Mouse (Mus musculus) left cerebral cortex, adult 2 months (tissue): Measurements from ENCODE around the gene Ms4a8a. TPM values are rescaled to one million over a fixed set of nuclear protein-coding genes. Genes with fewer than 3 reads are reported as not detected.
"Not testable (repeated sequence)": the region's sequence is repeated elsewhere in the genome, so short reads cannot be mapped to it uniquely, and the experiment has no call there.

Experiments
- DNase-seq, 2 experiments: peaks; one replicate each; pipeline ENCODE4 v3.0.0; 2021 to 2022; ENCODE audit warnings: low spot score in 2 of 2, mixed read lengths in 1 of 2; ENCODE audit errors: extremely low spot score in 1 of 2
- H3K27ac ChIP-seq: fragments of 200-600 bp; 2 replicates; pipeline ENCODE4 v1.8.1; 2022
- H3K4me3 ChIP-seq: fragments of 200-600 bp; 2 replicates; pipeline ENCODE4 v1.8.1; 2022
- CTCF ChIP-seq: fragments of 200-600 bp; IDR thresholded peaks from 2 replicates; pipeline ENCODE4 v1.8.1; 2022; ENCODE audit warnings: antibody characterized with exemption, mild to moderate bottlenecking, moderate library complexity
- intact Hi-C: fragments of 180-260 bp; cut with DNase I; formaldehyde crosslinking; loops from one replicate; pipeline ENCODE4 v1.15.1; 2025
- long read RNA-seq, 2 experiments: library from polyadenylated mRNA; stranded (forward); transcript quantifications; one replicate each; pipeline ENCODE4 v2.0.0; 2021; ENCODE audit warnings: borderline mapping rate in 2 of 2
- total RNA-seq, 2 experiments: library from RNA; stranded (reverse); gene quantifications; 2 replicates each; pipeline ENCODE4 v1.2.3; 2021

Ms4a8a gene
- not detected for total RNA-seq
- long read RNA-seq, experiment 1: 0 reads
- long read RNA-seq, experiment 2: 0 reads

DNA sequence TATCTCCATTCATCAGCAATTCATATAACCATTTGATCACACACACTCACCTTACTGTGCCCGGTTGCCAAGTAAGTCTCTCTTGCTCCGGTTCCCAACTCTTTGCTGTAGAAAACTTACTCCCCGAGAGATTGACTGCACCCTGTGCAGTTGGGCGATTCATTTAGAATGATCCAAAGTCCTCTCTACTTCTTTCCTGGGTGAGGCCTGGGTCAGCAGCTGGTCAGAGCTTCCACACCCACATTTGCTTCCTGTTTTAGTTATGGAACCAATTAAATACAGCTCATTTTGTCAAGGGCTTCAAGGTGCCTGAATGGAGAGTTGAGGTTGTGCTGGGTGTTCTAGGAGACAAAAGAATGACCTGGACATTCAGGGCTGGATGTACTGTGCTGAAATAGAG, at the start of gene Ms4a8a:
Gene Ms4a8a, minus strand, starts transcription at position 169 of the 400 bp plus-strand sequence.
- intact Hi-C loops: no loop called here
- no peak for TF ChIP-seq CTCF
- DNase-seq: no peak
- H3K4me3 ChIP-seq: no peak within 1 kb of the TSS
- H3K27ac ChIP-seq: no peak within 1 kb of the TSS

DNA sequence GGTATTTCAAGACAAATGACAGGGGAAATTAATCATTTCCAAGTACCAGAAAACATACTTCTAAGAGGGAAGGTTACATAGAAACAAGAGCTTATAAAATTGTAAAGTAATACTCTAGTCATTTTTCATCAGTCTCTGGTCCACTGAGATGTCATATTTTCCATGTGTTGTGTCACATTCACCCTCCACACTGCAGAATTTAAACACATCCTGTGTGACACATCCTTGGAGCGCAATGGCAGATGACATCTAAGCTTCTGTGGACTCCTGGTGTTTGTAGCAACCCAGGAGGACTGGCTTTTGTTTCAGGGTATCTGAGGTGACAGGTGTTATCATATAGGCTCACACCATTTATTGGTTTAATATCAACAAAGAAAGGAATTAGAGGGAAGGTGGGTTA, 48.8 kb upstream of the Ms4a8a start:
- TF ChIP-seq CTCF: no peak
- Histone ChIP-seq H3K27ac (no peak overlapping the region), H3K4me3 (no peak overlapping the region)
- DNase-seq: no peak
- intact Hi-C loops: no loop called here

DNA sequence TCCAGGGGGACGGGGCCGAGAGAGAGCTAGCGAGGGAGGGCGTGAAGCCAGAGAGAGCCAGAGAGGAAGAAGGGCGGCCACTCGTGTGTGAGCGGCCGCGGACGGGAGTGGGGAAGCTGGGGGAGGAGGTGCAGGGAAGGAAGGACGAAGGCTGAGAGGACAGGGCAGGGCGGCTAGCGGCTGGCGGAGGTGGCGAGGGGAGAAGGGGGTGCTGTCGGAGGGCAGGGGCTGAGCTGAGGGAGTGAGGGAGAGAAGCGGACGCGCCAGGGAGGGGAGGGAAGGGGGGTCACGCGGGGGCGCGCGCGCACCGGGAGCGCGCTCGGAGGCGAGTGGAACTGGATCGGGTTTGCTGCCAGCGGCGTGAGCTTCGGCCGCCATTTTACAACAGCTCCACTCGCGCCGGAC, 40.1 kb upstream of the Ms4a8a start:
- DNase-seq: peak in 1 of 2 experiments; percentile 7
- H3K4me3 ChIP-seq: 0 out of 2 replicates have a peak overlapping the region, but pooled peaks have one; percentile 17
- intact Hi-C loops, H3K27ac ChIP-seq: not testable (repeated sequence)

DNA sequence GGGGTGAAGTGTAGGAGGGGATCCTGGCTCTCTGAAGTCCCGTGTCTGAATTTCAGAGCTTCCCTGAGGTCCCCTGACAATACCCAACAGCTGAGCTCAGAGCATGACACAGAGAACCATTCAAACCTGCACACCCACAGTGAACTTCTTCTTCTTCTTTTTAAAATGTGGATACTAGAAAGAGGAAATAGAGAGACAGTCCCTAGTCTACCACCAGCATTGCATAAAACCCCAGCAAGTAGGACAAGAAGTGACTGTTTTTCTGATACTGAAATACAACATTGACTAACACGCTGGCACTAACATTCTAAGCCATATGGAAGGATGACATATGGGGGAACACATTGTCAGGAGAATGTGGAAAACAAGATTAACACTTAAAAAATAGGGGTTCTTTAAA, 38.4 kb upstream of the Ms4a8a start:
- Histone ChIP-seq H3K27ac (no peak overlapping the region), H3K4me3 (no peak overlapping the region)
- no peak for TF ChIP-seq CTCF
- intact Hi-C loops: no loop called here
- DNase-seq: no peak

DNA sequence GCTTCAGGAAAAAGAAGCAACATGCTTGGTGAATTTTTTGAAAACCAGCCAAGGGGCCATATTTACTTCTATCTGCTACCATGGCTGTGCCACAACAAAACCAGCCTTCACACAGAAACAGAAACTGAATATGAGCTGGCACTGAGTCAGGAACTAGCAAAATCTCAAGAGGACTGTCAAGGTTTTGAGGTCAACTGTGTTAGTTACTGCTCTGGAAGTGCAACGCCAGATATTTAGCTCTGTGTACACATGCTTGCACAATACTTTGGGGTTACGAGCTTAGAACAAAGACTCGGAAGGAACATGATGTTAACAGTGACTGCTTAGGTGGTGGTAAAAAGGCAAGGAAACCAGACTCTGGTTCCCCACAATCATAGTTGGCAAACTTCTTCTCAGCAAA, 26.8 kb upstream of the Ms4a8a start:
- intact Hi-C loops: no loop called here
- TF ChIP-seq CTCF: no peak
- Histone ChIP-seq H3K27ac (no peak overlapping the region), H3K4me3 (no peak overlapping the region)
- no peak for DNase-seq

DNA sequence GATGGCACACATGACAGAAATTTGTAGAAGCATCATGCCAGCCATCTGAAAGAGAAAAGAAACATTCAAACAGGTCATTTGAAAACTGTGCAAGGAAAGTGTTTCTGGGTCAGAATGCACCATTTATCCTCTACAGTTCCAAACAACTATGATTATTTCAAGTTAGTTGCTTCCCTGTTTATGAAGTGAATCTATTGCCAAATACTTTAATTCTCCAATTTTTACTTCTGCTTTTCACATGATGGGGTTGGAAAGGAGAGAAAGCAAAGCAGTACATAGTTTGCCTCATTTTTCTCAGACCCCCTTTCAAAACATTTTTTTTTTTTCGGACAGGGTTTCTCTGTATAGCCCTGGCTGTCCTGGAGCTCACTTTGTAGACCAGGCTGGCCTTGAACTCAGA, 21.0 kb upstream of the Ms4a8a start:
- no peak for DNase-seq
- intact Hi-C loops: no loop called here
- TF ChIP-seq CTCF: no peak
- Histone ChIP-seq H3K4me3 (no peak overlapping the region), H3K27ac (no peak overlapping the region)

DNA sequence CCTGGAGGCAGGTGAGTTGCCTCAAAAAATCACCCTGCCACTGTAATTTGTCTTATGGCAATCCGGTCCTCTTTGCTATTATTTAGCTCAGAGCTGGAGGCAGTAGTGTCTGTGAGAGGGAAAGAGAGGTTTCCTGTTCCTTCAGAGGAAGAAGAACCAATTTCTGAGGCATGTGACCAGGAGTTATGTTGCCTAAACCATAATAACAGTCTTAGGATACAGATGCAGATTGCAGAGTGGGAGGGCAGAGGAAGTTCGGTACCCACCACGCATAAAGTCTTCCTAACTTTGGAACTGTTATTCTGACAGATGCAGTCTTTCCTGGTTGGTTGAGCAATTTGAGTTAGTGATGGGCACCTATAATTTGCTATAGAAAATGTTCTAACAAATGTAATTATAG, 17.5 kb upstream of the Ms4a8a start:
- intact Hi-C loops: no loop called here
- no peak for TF ChIP-seq CTCF
- Histone ChIP-seq H3K4me3 (no peak overlapping the region), H3K27ac (no peak overlapping the region)
- no peak for DNase-seq

DNA sequence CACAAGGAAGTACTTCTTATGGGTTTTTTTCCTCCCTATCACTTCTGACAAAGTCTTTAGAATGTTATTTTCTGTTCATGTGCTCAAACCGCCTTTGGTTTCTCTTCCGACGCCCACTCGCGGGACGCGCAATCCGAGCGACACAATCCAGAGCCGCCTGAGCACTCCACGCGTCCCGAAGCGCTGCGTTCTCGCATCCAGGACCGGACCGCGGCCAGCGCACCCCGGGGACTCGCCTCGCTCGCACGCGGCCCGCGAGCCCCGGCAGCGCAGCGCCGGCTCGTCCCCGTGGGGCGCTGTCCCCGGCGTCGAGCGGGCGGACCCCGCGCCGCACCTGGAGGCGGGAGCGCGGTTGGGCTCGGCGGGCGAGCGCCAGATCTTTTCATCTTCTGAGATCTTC, 11.2 kb upstream of the Ms4a8a start:
- H3K27ac ChIP-seq, H3K4me3 ChIP-seq, intact Hi-C loops: not testable (repeated sequence)
- peak in 1 of 2 experiments; percentile 11 for DNase-seq

DNA sequence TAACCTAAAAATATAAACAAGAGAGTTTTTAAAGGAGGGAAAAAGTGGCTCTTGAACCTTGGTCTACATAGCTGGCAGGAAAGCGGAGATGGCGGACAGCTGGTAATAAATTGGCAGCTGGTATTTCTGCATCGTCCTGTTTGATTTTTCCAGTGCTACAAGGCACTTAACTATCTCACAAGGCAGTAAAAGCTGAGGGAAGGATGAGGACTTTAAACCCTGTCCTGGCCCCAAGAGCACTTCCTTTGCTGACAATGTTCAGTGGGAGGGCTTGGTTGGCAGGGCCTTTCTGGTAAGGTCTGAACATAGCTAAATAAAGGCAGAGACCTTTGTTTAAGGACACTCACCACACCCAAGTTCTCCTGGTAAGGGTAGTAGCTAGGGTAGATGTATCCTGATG, 10.5 kb downstream of the Ms4a8a start:
- DNase-seq: no peak
- no peak for TF ChIP-seq CTCF
- intact Hi-C loops: no loop called here

DNA sequence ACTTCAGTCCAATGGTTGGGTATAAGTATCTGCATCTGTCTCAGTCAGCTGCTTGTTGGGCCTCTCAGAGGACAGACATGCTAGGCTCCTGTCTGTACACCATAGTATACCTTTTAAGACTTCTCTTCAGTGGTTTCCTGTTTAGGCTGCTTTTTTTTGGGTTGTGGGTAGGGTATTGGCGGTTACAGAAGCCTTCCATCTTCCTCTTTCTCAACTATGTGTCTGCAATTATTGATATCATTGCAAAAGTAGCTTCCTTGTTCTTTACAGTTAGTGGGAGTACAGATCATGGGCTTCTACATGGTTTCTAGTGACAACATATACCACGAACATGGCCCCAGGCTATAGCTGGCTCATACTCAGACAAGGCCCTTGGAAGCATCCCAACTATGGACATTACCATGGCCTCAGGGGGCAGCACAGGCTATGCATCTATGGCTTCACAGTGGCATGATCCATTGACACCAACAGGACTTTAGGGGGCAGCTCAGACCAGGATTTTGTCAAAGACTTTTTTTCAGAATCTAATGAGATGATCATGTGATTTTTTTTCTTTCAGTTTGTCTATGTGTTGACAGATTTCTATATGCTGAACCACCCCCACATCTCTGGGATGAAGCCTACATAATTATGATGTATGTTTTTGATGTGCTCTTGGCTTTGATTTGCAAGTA, 15.6 kb downstream of the Ms4a8a start:
- Histone ChIP-seq H3K27ac (no peak overlapping the region), H3K4me3 (no peak overlapping the region)
- intact Hi-C loops: no loop called here
- no peak for TF ChIP-seq CTCF
- no peak for DNase-seq

More for the DNA sequence above, 10.5 kb downstream of the Ms4a8a start:
- H3K4me3 ChIP-seq: no peak overlapping the region
- H3K27ac ChIP-seq: no peak overlapping the region

DNA sequence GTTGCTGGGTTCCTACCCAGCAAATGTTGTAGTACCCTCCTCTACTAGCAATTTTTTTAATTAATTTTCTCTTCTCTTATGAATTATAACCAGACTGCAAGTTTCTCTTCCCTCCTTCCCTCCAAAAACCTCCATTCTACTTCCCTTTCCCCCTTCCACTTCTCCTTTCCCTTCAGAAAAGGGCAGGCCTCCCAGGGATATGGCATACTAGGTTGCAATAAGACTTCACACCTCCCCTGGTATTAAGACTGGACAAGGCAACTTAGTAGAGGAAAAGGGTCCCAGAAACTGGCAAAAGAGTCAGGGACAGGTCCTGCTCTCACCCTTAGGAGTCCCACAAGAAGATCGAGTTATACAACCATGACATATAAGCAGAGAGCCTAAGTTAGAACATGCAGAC, 20.0 kb downstream of the Ms4a8a start:
- H3K4me3 ChIP-seq: no peak overlapping the region
- TF ChIP-seq CTCF: no peak
- intact Hi-C loops: no loop called here

DNA sequence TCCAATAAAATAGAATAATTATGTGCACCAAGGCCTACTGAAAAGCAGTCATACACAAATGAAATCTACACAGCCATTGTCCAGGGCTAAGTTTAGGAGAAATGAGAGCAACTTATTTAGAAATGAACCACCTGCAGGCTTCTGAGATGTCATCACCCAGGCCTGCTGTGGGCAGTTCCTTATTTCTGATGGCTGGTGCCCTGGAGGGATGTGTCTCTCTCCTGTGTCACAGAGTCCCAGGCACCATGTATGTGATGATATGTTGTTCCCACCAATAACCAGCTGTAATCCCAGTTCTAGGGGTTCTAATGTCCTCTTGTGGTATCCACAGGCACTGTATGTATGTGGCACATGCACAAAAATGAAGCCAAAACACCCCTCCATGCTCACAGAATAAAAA, 20.9 kb downstream of the Ms4a8a start:
- no peak for TF ChIP-seq CTCF
- intact Hi-C loops: no loop called here
- Histone ChIP-seq H3K27ac (no peak overlapping the region), H3K4me3 (no peak overlapping the region)
- no peak for DNase-seq

More for the DNA sequence above, 20.0 kb downstream of the Ms4a8a start:
- H3K27ac ChIP-seq: no peak overlapping the region
- no peak for DNase-seq

DNA sequence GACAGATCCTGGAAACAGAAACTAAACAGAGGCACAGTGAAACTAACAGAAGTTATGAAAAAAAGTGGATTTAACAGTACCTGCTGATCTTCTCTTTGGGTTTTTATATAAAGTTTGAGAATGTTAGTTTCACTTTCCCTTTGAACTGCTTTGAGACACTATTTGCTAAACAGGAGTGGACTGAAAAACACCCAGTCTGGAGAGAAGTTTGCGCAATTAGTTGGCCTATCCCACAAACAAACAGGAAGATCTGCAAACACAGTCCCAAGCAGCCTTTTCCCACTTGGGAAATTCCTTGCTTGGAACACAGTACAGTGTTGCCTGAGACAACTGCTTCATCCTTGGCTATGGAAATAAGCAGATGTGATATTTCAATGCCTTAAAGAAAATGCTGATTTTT, 25.2 kb downstream of the Ms4a8a start:
- H3K27ac ChIP-seq, intact Hi-C loops, DNase-seq, H3K4me3 ChIP-seq: not testable (repeated sequence)

DNA sequence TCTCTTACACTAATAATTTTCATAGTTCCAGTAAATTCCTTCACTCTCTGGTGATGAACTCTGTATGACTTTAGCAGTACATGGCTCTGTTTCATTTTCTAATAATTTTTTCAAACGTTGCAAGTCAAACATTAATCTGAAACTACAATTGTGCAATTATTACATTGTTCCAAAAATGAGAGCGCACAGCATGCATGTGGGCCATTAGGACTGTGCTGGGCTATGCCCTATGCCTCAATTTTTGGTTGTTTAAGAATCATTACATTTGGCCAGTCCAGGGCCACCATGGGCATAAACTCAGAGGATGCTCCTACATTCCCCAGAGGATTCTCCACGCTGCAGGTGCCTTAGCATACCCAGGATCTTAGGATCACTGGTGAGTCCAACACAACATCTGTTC, 27.6 kb downstream of the Ms4a8a start:
- intact Hi-C loops: no loop called here
- DNase-seq: no peak
- no peak for TF ChIP-seq CTCF
- H3K27ac ChIP-seq: no peak overlapping the region
- no peak overlapping the region for H3K4me3 ChIP-seq
